Mouse (Mus musculus) lung, adult 10 weeks (tissue): ENCODE measurements around the gene Lpxn. TPM values are rescaled to one million over a fixed set of nuclear protein-coding genes. Genes with fewer than 3 reads are reported as not detected.

Source experiments
- polyA plus RNA-seq: library from polyadenylated mRNA; stranded (reverse); fragments of 350-450 nt; fragmentation: Illumina TruSeq; extraction: RNeasy Lipid Tissue Mini Kit (QIAGEN cat#74804); gene quantifications from one replicate; pipeline ENCODE4 v1.2.3, GENCODE M21; 2014; ENCODE audit warnings: low read depth, low replicate concordance; ENCODE audit not compliant: insufficient read depth

The Lpxn gene
- 7.3 TPM for polyA plus RNA-seq

DNA sequence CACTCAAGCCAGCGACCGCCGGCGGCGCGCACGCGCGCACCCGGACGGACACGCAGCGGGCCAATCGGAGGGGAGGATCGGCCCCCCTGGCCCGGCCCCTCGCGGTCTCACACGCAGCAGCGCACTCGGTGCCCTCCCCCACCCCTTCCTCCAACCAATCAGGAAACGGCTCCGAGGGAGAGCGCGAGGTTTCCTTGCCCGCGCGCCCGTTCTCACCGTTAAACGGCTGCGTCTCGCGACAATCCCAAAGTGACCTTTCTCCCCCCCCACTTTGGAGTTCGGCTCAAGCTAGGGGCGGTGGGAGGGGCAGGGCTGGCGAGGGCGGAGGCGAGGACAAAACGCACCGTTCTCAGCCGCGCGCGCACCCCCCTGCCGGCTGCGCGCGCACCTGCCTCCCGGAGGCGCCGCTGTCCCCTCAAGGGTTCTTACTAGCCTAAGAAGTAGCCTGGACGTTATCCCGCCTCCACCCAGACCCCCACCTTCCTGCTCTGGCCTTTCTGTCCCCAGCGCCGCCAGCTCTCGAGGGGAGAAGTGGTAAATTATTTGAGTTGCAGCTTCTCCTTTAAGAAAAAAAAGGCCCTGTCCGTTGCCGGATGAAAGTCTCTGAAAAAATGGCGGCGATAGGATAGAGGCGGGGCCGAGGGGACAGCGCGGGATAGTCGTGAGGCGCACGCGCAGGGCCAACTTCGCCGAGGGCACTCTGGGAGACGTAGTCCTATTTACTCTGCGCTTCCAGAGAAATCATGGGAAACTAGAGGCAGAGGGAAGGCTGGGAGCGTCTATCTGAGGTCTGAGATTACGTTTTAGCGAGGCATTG is at the start of gene Lpxn, which contains the start of gene Zfp91:
Gene Lpxn (plus strand): TSS at position 683 of the 817 bp plus-strand sequence.
Gene Zfp91 (minus strand): TSS at position 616 of the 817 bp plus-strand sequence.

DNA sequence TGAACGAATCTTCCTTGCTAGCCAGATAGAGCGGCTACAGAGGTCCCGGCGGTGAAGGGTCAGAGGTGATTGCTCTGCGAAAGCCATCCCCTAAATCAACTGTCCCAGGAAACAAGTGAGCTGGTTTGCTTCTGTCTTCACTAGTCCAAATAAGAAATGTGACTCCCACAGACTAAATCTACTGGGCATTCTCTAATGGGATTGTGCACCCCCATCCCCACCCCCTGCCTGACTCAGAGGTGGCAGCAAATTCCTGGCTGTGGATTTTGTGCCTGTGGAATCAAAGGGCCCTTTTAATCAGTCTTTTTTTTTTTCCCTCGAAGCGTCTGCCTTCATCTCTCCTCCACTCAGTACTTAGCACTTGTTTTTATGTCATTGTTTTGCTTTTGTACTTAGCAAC is 30.7 kb upstream of the Lpxn start, which contains the start of gene Cntf:
Gene Cntf (minus strand): TSS at position 325 of the 400 bp plus-strand sequence.

DNA sequence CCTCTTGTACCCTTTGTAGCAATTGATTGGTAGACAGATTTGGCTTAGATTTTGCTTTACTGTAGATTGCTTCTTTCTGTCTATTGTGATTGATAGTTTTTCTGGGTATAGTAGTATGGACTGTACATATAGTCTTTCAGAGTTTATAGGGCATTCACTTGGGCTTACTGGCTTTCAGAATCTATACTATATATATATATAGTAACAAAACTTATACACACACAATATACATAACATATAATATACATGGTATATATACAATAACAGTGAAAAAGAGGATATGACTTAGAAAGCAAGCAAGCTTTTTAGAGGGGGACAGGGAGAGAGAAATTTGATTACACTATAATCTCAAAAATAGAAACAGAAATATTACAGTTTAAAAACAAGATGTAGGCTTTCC is 50.4 kb downstream of the Lpxn start, which contains the start of gene Gm5244:
Gene Gm5244 (plus strand): TSS at position 301 of the 400 bp plus-strand sequence.

DNA sequence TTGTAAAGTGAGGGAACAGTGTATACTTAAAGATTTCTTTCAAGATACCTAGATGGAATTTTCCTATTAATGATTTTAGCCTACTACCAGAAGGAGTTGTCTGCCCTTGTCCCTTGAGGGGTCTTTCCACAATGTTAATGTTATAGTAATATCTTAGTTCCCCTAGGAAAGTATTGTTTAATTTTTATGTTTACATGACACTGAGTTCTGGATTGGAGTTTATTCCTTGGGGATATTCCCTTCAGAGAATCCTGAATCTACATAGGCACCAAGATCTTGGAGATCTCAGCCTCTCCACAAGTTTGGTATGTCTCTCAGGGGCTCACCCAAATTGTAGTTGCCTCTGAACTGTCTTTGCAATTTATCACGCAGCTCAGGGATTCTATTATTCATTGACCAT is 61.0 kb downstream of the Lpxn start, which contains the start of gene Olfr1444:
Gene Olfr1444 (plus strand): TSS at position 301 of the 400 bp plus-strand sequence.

Other genes with a start within 250 kb of the Lpxn start
- gene Gm4952, start 196.2 kb upstream of the Lpxn start, polyA plus RNA-seq: not detected
- not detected for gene Glyat, start 162.9 kb upstream of the Lpxn start, polyA plus RNA-seq
- gene Olfr1442, start 125.8 kb upstream of the Lpxn start, polyA plus RNA-seq: not detected
- not detected for gene Olfr1443, start 118.1 kb upstream of the Lpxn start, polyA plus RNA-seq
- gene Keg1, start 100.4 kb upstream of the Lpxn start, polyA plus RNA-seq: not detected
- 1.2 TPM for gene Cntf, start 30.6 kb upstream of the Lpxn start, polyA plus RNA-seq
- 25.7 TPM for gene Zfp91, start 67 bp upstream of the Lpxn start, polyA plus RNA-seq
- gene Gm5244, start 50.5 kb downstream of the Lpxn start, polyA plus RNA-seq: not detected
- gene Olfr1444, start 61.1 kb downstream of the Lpxn start, polyA plus RNA-seq: not detected
- gene Olfr1445, start 87.7 kb downstream of the Lpxn start, polyA plus RNA-seq: not detected
- not detected for gene Olfr1446, start 97.3 kb downstream of the Lpxn start, polyA plus RNA-seq
- gene Olfr1447, start 107.5 kb downstream of the Lpxn start, polyA plus RNA-seq: not detected
- gene Olfr1448, start 128.2 kb downstream of the Lpxn start, polyA plus RNA-seq: not detected
- not detected for gene Olfr1449, start 134.6 kb downstream of the Lpxn start, polyA plus RNA-seq
- gene Olfr1450, start 154.1 kb downstream of the Lpxn start, polyA plus RNA-seq: not detected
- gene Olfr1451, start 198.8 kb downstream of the Lpxn start, polyA plus RNA-seq: not detected
- not detected for gene Olfr1453, start 232.1 kb downstream of the Lpxn start, polyA plus RNA-seq